Comparison of ENCODE assay signal across 9 mouse cellular contexts in genomic region chr12:71627421-71628339, GRCm38 (mm10).
DNase-seq lines count a peak whose midpoint lies in the region; ATAC-seq and TF ChIP-seq lines count a peak whose summit lies in the region.
"Had no signal": no experiment of that assay in that cellular context is flagged by ENCODE, and none has a peak within 500 bp of the region (broad histone marks: within the 10 kb centered on the region; RNA-seq: fewer than 3 reads in every experiment).

No protein-coding gene starts in this region.

- no peak overlapping the region for H3K9ac ChIP-seq in hindbrain, postnatal 0 days (replicated peaks; ENCODE audit: low read length)
- no peak overlapping the region for H3K9ac ChIP-seq in lung, embryonic 16.5 days (ENCODE audit: low read length)
- no peak overlapping the region for H3K9ac ChIP-seq in stomach, embryonic 14.5 days (replicated peaks; ENCODE audit: low read depth, low read length)

- TF ChIP-seq CTCF in hindbrain, postnatal 0 days (IDR thresholded peaks at IDR 0.05; ENCODE audit: low read depth), result no peak
- TF ChIP-seq CTCF in lung, adult 2 months (IDR thresholded peaks at IDR 0.05; ENCODE audit: insufficient read depth, low read length), result no peak

- no peak for ATAC-seq in hindbrain, postnatal 0 days
- ATAC-seq in lung, embryonic 16.5 days (ENCODE audit: low read depth), result peak; percentile 15; the same call in 1 of the 2 replicates
- no peak for ATAC-seq in stomach, embryonic 14.5 days (ENCODE audit: insufficient number of reproducible peaks, insufficient read depth, low FRiP score, low read depth)

- H3K9me3 ChIP-seq in hindbrain, embryonic 10.5 days, result no peaks in the 10 kb centered on the region
- H3K9me3 ChIP-seq in hindbrain, postnatal 0 days (ENCODE audit: low read length), result no peaks in the 10 kb centered on the region
- H3K9me3 ChIP-seq in lung, embryonic 16.5 days (ENCODE audit: control insufficient read depth, low read length), result no peaks in the 10 kb centered on the region
- H3K9me3 ChIP-seq in heart, embryonic 10.5 days, result no peaks in the 10 kb centered on the region
- H3K9me3 ChIP-seq in stomach, embryonic 14.5 days (ENCODE audit: control insufficient read depth, low read depth, low read length), result no peaks in the 10 kb centered on the region
- H3K9me3 ChIP-seq: megakaryocyte, embryonic 14.5 days had no signal

- TF ChIP-seq POLR2A in lung, adult 2 months (IDR thresholded peaks at IDR 0.05; ENCODE audit: borderline replicate concordance, extremely low read depth, low read depth, low read length), result no peak

- WGBS in hindbrain, embryonic 10.5 days, result 81% methylated on average over 17 of the region's 17 CpGs
- 64% methylated on average over 17 of the region's 17 CpGs for WGBS in hindbrain, postnatal 0 days
- 49% methylated on average over 17 of the region's 17 CpGs for WGBS in lung, embryonic 16.5 days
- WGBS in lung, adult 2 months, result 57% methylated on average over 17 of the region's 17 CpGs
- WGBS in heart, embryonic 10.5 days, result 56% methylated on average over 17 of the region's 17 CpGs
- WGBS in stomach, embryonic 14.5 days, result 55% methylated on average over 17 of the region's 17 CpGs

- H3K36me3 ChIP-seq in hindbrain, embryonic 10.5 days, result no peaks in the 10 kb centered on the region
- no peaks in the 10 kb centered on the region for H3K36me3 ChIP-seq in hindbrain, postnatal 0 days (ENCODE audit: insufficient read depth, low read length)
- H3K36me3 ChIP-seq in lung, embryonic 16.5 days (ENCODE audit: control insufficient read depth, insufficient read depth, low read length), result no peaks in the 10 kb centered on the region
- no peaks in the 10 kb centered on the region for H3K36me3 ChIP-seq in heart, embryonic 10.5 days
- H3K36me3 ChIP-seq in stomach, embryonic 14.5 days (ENCODE audit: control insufficient read depth, insufficient read depth, low read length), result no peaks in the 10 kb centered on the region

- peak overlapping the region; percentile 12; the same call in 1 of the 2 replicates for H3K27ac ChIP-seq in hindbrain, embryonic 10.5 days
- no peak overlapping the region for H3K27ac ChIP-seq in hindbrain, postnatal 0 days
- H3K27ac ChIP-seq in lung, embryonic 16.5 days (ENCODE audit: low read length), result peak overlapping the region; percentile 5
- peak overlapping the region; percentile 72 for H3K27ac ChIP-seq in heart, embryonic 10.5 days
- peak overlapping the region; percentile 91 for H3K27ac ChIP-seq in stomach, embryonic 14.5 days (ENCODE audit: low read length)

- H3K4me2 ChIP-seq in hindbrain, postnatal 0 days (ENCODE audit: low read depth, low read length), result no peak overlapping the region
- H3K4me2 ChIP-seq in lung, embryonic 16.5 days (ENCODE audit: low read depth, low read length), result no peak overlapping the region
- H3K4me2 ChIP-seq in stomach, embryonic 14.5 days (replicated peaks; ENCODE audit: low read depth, low read length), result no peak overlapping the region

- no peak for DNase-seq in hindbrain, embryonic 10.5 days (ENCODE audit: low spot score)
- no peak for DNase-seq in hindbrain, postnatal 0 days (ENCODE audit: low spot score)
- no peak for DNase-seq in lung, adult 2 months
- DNase-seq in heart, embryonic 10.5 days (ENCODE audit: low spot score), result no peak
- DNase-seq in frontal cortex, postnatal 36 days (ENCODE audit: low spot score in 2 of 2), result no peak
- DNase-seq in left cerebral cortex, adult 8-10 months (ENCODE audit: low spot score in 2 of 2), result no peak

- H3K4me1 ChIP-seq in hindbrain, embryonic 10.5 days (replicated peaks), result peaks cover 33% of the 10 kb centered on the region
- H3K4me1 ChIP-seq in hindbrain, postnatal 0 days (ENCODE audit: insufficient read depth, low read length), result 0 out of 2 replicates have a peak, but pooled peaks cover 4% of the 10 kb centered on the region
- H3K4me1 ChIP-seq in lung, embryonic 16.5 days (replicated peaks; ENCODE audit: control insufficient read depth, insufficient read depth, low read length), result peaks cover 25% of the 10 kb centered on the region
- H3K4me1 ChIP-seq in lung, adult 2 months (ENCODE audit: control insufficient read depth, insufficient read depth, low read length), result peaks cover 2% of the 10 kb centered on the region; the same call in 1 of the 2 replicates
- H3K4me1 ChIP-seq in heart, embryonic 10.5 days, result peaks cover 54% of the 10 kb centered on the region
- peaks cover 26% of the 10 kb centered on the region for H3K4me1 ChIP-seq in stomach, embryonic 14.5 days (ENCODE audit: control insufficient read depth, insufficient read depth, low read length)

- no peaks in the 10 kb centered on the region for H3K27me3 ChIP-seq in hindbrain, embryonic 10.5 days (ENCODE audit: insufficient read depth, poor library complexity, severe bottlenecking)
- no peaks in the 10 kb centered on the region for H3K27me3 ChIP-seq in hindbrain, postnatal 0 days (ENCODE audit: insufficient read depth, low read length)
- H3K27me3 ChIP-seq in lung, embryonic 16.5 days (ENCODE audit: control insufficient read depth, insufficient read depth, low read depth, low read length), result no peaks in the 10 kb centered on the region
- H3K27me3 ChIP-seq in heart, embryonic 10.5 days (ENCODE audit: insufficient read depth, poor library complexity, severe bottlenecking), result no peaks in the 10 kb centered on the region
- no peaks in the 10 kb centered on the region for H3K27me3 ChIP-seq in stomach, embryonic 14.5 days (ENCODE audit: control insufficient read depth, insufficient read depth, low read length)

- H3K4me3 ChIP-seq in hindbrain, embryonic 10.5 days, result no peak overlapping the region
- no peak overlapping the region for H3K4me3 ChIP-seq in hindbrain, postnatal 0 days (ENCODE audit: low read length)
- no peak overlapping the region for H3K4me3 ChIP-seq in lung, embryonic 16.5 days (ENCODE audit: low read length)
- H3K4me3 ChIP-seq in lung, adult 2 months (replicated peaks; ENCODE audit: extremely low read depth, low read depth, low read length), result no peak overlapping the region
- no peak overlapping the region for H3K4me3 ChIP-seq in heart, embryonic 10.5 days
- no peak overlapping the region for H3K4me3 ChIP-seq in stomach, embryonic 14.5 days (ENCODE audit: low read depth, low read length)
